Mouse (Mus musculus) midbrain, embryonic 14.5 days (tissue): ENCODE measurements around the gene Gale. TPM values are rescaled to one million over a fixed set of nuclear protein-coding genes. Genes with fewer than 3 reads are reported as not detected.

ENCODE experiments used
- ATAC-seq: fragments of 200-750 bp; cut with Nextera tagmentation; 2 replicates; pipeline ENCODE4 v1.8.0; 2017; ENCODE audit warnings: moderate number of reproducible peaks, moderate library complexity; ENCODE audit not compliant: low FRiP score, low TSS enrichment
- DNase-seq: peaks from one replicate; pipeline ENCODE4 v3.0.0-alpha.2; 2015
- H3K27ac ChIP-seq: fragments of 300-500 bp; sonication (generic); replicated peaks from 2 replicates; pipeline ENCODE4 v1.5.1; 2014; ENCODE audit warnings: mild to moderate bottlenecking, low read depth, low read length, moderate library complexity
- H3K27me3 ChIP-seq: fragments of 300-500 bp; sonication (generic); 2 replicates; pipeline ENCODE4 v1.6.1; 2014; ENCODE audit warnings: low read length, control low read depth, mixed read lengths; ENCODE audit not compliant: control insufficient read depth, insufficient read depth
- H3K36me3 ChIP-seq: fragments of 300-500 bp; sonication (generic); 2 replicates; pipeline ENCODE4 v1.6.1; 2014; ENCODE audit warnings: low read length, control low read depth; ENCODE audit not compliant: control insufficient read depth, insufficient read depth
- H3K4me1 ChIP-seq: fragments of 300-500 bp; sonication (generic); 2 replicates; pipeline ENCODE4 v1.6.1; 2014; ENCODE audit warnings: mild to moderate bottlenecking, antibody characterized with exemption, low read length, control low read depth; ENCODE audit not compliant: control insufficient read depth, insufficient read depth
- H3K4me2 ChIP-seq: fragments of 300-500 bp; sonication (generic); 2 replicates; pipeline ENCODE4 v1.6.1; 2014; ENCODE audit warnings: mild to moderate bottlenecking, low read length, moderate library complexity
- H3K4me3 ChIP-seq: fragments of 300-500 bp; sonication (generic); replicated peaks from 2 replicates; pipeline ENCODE4 v1.5.1; 2014; ENCODE audit warnings: low read depth, low read length
- H3K9ac ChIP-seq: fragments of 300-500 bp; sonication (generic); replicated peaks from 2 replicates; pipeline ENCODE4 v1.6.1; 2014; ENCODE audit warnings: mild to moderate bottlenecking, low read length, moderate library complexity
- H3K9me3 ChIP-seq: fragments of 300-500 bp; sonication (generic); 2 replicates; pipeline ENCODE4 v1.6.1; 2016; ENCODE audit warnings: low read length, control low read depth, mixed read lengths; ENCODE audit not compliant: control insufficient read depth
- WGBS: fragments of 180-500 bp; shearing (Covaris S2); extraction: QIAGEN DNeasy Blood & Tissue Kit; methylation state at CpG from one replicate; pipeline ENCODE4 v1.1.7; 2014; 5-methylcytosine and 5-hydroxymethylcytosine counted together
- polyA plus RNA-seq: library from polyadenylated mRNA; unstranded; fragments of >200 nt; fragmentation: Nextera tagmentation; extraction: Ambion mirVana; gene quantifications from 2 replicates; pipeline ENCODE4 v1.2.1, GENCODE M21; 2014

Gale gene
- polyA plus RNA-seq, 1 experiment from 2014 or later, result 31.8 TPM

GRCm38 (mm10) chr4:135949475-135949874 is 14.1 kb upstream of the Gale start:
- Histone ChIP-seq H3K4me1 (no peaks in the 10 kb centered on the region), H3K4me2 (no peak overlapping the region), H3K9me3 (no peaks in the 10 kb centered on the region), H3K27me3 (no peaks in the 10 kb centered on the region), H3K9ac (no peak overlapping the region), H3K4me3 (no peak overlapping the region), H3K36me3 (peaks cover 20% of the 10 kb centered on the region), H3K27ac (no peak overlapping the region)
- 87% methylated on average over 10 of the region's 10 CpGs for WGBS
- DNase-seq (no peak), ATAC-seq (no peak)

GRCm38 (mm10) chr4:135949911-135950310 is 13.6 kb upstream of the Gale start:
- no peak for ATAC-seq
- Histone ChIP-seq H3K4me3 (no peak overlapping the region), H3K4me1 (no peaks in the 10 kb centered on the region), H3K27ac (no peak overlapping the region), H3K9me3 (no peaks in the 10 kb centered on the region), H3K4me2 (no peak overlapping the region), H3K27me3 (no peaks in the 10 kb centered on the region), H3K36me3 (peaks cover 23% of the 10 kb centered on the region), H3K9ac (no peak overlapping the region)
- DNase-seq, result no peak
- WGBS, result 73% methylated on average over 6 of the region's 6 CpGs

DNA sequence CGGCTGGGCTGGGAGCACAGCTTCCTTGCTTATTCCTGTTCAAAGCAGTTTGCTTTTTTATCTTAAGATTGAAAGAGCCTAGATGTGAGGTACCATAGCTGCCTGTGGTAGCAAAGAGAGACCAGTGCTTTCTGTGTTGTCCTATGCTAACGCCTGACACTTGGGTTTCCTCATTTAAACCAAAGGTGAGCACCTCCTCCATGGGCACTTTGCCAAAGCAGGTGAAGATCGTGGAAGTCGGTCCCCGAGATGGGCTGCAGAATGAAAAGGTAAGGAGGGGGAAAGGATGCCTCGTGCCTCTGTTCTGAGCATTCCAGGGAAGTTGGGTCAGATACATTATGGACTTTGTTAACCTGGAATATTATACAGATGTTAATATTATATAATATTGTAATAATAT is 13.2 kb upstream of the Gale start:
- H3K27ac ChIP-seq, result no peak overlapping the region
- H3K27me3 ChIP-seq, result no peaks in the 10 kb centered on the region
- H3K36me3 ChIP-seq, result peaks cover 28% of the 10 kb centered on the region
- 92% methylated on average over 6 of the region's 6 CpGs for WGBS
- ATAC-seq (no peak), DNase-seq (no peak)
- no peaks in the 10 kb centered on the region for H3K9me3 ChIP-seq
- no peak overlapping the region for H3K4me2 ChIP-seq
- no peak overlapping the region for H3K4me3 ChIP-seq
- H3K9ac ChIP-seq, result no peak overlapping the region
- H3K4me1 ChIP-seq, result no peaks in the 10 kb centered on the region

DNA sequence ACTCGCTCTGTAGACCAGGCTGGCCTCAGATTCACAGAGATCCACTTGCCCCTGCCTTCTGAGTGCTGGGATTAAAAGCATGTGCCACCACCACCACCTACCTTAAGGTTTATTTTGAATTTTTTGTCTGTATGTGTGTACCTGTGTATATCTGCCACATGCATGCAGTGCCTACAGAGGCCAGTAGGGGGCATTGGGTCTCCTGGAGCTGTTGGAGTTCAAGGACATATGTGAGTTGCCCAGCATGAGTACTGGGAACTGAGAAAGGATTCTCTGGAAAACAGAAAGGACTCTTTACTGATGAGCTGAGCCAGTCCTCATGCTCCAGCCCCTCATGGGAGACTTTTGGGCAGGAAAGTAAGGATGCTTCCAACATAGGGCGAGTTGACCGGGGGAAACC is 12.0 kb upstream of the Gale start:
- no peak overlapping the region for H3K9ac ChIP-seq
- DNase-seq, result no peak
- no peak overlapping the region for H3K27ac ChIP-seq
- no peak for ATAC-seq
- H3K4me3 ChIP-seq, result no peak overlapping the region
- H3K4me2 ChIP-seq, result no peak overlapping the region
- peaks cover 34% of the 10 kb centered on the region for H3K36me3 ChIP-seq
- 98% methylated on average over 3 of the region's 3 CpGs for WGBS
- H3K27me3 ChIP-seq, result no peaks in the 10 kb centered on the region
- no peaks in the 10 kb centered on the region for H3K4me1 ChIP-seq
- H3K9me3 ChIP-seq, result no peaks in the 10 kb centered on the region

GRCm38 (mm10) chr4:135953179-135953578 is 10.3 kb upstream of the Gale start:
- no peaks in the 10 kb centered on the region for H3K9me3 ChIP-seq
- no peaks in the 10 kb centered on the region for H3K4me1 ChIP-seq
- no peak overlapping the region for H3K4me2 ChIP-seq
- H3K4me3 ChIP-seq, result no peak overlapping the region
- H3K27ac ChIP-seq, result no peak overlapping the region
- no peak for DNase-seq
- H3K27me3 ChIP-seq, result no peaks in the 10 kb centered on the region
- 92% methylated on average over 3 of the region's 3 CpGs for WGBS
- ATAC-seq, result no peak
- peaks cover 41% of the 10 kb centered on the region for H3K36me3 ChIP-seq
- no peak overlapping the region for H3K9ac ChIP-seq

- Histone ChIP-seq H3K4me1 (no peaks in the 10 kb centered on the region), H3K4me3 (no peak overlapping the region), H3K27me3 (no peaks in the 10 kb centered on the region), H3K9ac (no peak overlapping the region), H3K27ac (no peak overlapping the region), H3K4me2 (no peak overlapping the region), H3K9me3 (no peaks in the 10 kb centered on the region), H3K36me3 (peaks cover 50% of the 10 kb centered on the region)
- WGBS, result 13% methylated on average over 2 of the region's 2 CpGs
- DNase-seq (peak; percentile 88), ATAC-seq (no peak; the same call in 1 of the 2 replicates)
Measured at GRCm38 (mm10) chr4:135954241-135954640, 9.3 kb upstream of the Gale start.

GRCm38 (mm10) chr4:135955886-135956285 is 7.6 kb upstream of the Gale start:
- DNase-seq (no peak), ATAC-seq (no peak)
- H3K9ac ChIP-seq, result no peak overlapping the region
- H3K4me3 ChIP-seq, result no peak overlapping the region
- no peaks in the 10 kb centered on the region for H3K27me3 ChIP-seq
- peaks cover 63% of the 10 kb centered on the region for H3K36me3 ChIP-seq
- WGBS, result 88% methylated on average over 9 of the region's 9 CpGs
- H3K27ac ChIP-seq, result no peak overlapping the region
- H3K4me1 ChIP-seq, result no peaks in the 10 kb centered on the region
- no peaks in the 10 kb centered on the region for H3K9me3 ChIP-seq
- no peak overlapping the region for H3K4me2 ChIP-seq

DNA sequence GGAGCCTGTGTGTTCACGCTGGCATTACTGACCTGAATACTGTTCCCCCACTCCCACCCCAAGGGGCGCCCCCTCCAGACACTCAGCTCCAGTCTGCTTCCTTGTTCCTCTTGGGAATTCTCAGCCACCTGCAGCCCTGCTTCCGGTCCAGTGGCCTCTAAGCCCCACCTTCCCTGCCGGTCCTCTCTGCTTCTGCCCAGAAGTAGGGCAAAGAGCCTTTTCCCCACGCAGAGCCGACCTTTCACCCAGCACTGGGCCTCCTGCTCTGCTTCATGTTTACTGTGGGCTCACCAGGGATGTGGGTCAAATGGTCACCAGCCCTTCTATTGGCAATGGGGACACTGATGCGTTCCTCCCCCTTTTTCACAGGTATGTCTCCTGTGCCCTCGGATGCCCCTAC is 5.2 kb upstream of the Gale start:
- no peak overlapping the region for H3K4me3 ChIP-seq
- no peaks in the 10 kb centered on the region for H3K9me3 ChIP-seq
- WGBS, result 63% methylated on average over 8 of the region's 8 CpGs
- no peak overlapping the region for H3K9ac ChIP-seq
- no peaks in the 10 kb centered on the region for H3K27me3 ChIP-seq
- no peak for DNase-seq
- no peak overlapping the region for H3K4me2 ChIP-seq
- peaks cover 54% of the 10 kb centered on the region for H3K36me3 ChIP-seq
- no peaks in the 10 kb centered on the region; the same call in 1 of the 2 replicates for H3K4me1 ChIP-seq
- H3K27ac ChIP-seq, result no peak overlapping the region
- ATAC-seq, result no peak

- Histone ChIP-seq H3K4me1 (peaks cover 6% of the 10 kb centered on the region), H3K27ac (no peak overlapping the region), H3K4me3 (no peak overlapping the region), H3K9me3 (no peaks in the 10 kb centered on the region), H3K27me3 (no peaks in the 10 kb centered on the region), H3K36me3 (peaks cover 42% of the 10 kb centered on the region), H3K9ac (no peak overlapping the region), H3K4me2 (no peak overlapping the region)
- 31% methylated on average over 5 of the region's 5 CpGs for WGBS
- DNase-seq (peak; percentile 89), ATAC-seq (no peak)
Measured at GRCm38 (mm10) chr4:135960717-135961116, 2.8 kb upstream of the Gale start.
